Mouse (Mus musculus): ENCODE results near the gene Sim2. TPM values are rescaled to one million over a fixed set of nuclear protein-coding genes. Genes with fewer than 3 reads are reported as not detected.

Gene Sim2
- under 1 TPM; 0.30 to 0.47 TPM for total RNA-seq (2021)
- long read RNA-seq = 0 reads

DNA sequence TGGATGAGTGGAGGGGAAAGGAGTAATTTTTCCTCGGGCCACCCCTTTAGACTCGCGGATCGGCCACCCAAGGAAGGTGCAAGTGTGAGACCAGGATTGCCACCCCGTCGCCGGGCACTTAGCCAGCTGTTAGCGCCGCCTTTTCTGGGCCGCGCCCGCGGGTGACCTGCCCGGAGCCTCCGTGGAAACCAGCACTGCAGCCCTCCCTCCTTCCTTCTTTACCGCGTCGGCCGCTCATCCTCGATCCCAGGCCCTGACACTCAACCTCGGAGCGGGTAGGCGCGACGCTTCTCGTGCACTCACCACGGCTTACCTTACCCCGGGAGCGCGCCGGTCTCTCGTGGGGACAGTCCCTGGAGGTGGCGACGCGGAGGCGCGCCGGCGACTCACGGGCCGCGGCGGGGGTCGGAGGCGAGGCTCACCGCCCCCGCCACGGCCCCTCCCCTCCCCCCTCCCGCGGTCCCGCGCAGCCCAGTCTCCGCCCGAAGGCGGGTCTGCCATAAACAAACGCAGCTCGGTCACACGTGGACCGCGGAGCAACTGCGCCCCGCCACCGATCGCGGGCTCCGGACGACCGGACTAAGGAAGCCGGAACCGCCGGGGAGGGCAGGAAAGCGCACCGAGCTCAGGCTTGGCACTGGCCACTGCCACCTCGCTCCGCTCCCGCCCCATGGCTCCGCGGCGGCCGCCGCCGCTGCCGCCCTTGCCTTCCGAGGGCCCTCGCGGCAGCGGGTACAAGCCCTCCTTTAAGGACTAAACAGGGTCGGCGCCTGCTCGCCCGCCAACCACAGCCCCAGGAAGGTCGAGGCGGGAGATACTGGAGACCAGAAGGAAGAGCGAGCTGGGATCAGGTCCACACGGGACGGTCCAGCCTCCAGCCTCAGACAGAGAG is at the start of gene Sim2:
Sim2 (plus strand) TSS at position 221 of the 892 bp plus-strand sequence.
- no peak for DNase-seq (ENCODE audit: low spot score in 2 of 2)

GRCm38 (mm10) chr16:94037280-94037679 is 47.5 kb upstream of the Sim2 start:
- DNase-seq (ENCODE audit: low spot score in 2 of 2) = no peak

DNA sequence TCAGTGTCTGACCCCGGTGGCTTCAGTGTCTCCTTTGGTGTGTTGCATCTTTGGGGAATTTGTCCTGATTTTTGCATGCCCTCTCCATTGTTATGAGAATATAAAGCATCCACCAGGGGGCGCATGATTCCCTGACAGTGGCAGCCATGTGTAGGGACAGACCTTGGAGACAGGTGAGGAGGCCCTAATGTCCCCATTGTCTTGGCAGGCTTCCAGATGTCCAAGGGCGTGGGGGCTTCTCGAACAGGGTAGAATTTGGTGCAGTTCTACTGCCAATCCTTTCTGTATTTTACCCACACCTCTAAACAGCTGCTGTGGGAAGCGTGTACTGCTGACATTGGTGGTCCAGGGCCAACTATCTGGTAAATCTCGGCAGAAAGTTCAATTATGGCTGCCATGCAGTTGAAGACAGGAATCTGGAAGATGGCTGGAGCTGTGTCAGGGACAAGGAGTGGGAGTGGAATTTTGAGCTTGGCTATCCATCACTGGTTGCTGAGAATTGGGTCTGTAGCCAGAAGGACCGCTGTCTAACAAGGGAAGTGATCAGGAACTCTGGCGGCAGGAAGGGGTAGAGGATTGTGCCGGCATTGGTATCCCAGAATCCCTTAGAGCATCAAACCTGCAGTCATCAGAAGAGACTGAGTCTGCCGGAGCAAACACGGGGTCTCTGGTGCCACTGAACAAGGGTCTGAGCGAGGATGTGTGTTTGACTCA is 46.3 kb upstream of the Sim2 start:
- peak in 1 of 2 experiments; percentile 60 for DNase-seq (ENCODE audit: low spot score in 2 of 2)

GRCm38 (mm10) chr16:94038986-94039341 is 45.8 kb upstream of the Sim2 start:
- no peak for DNase-seq (ENCODE audit: low spot score in 2 of 2)

GRCm38 (mm10) chr16:94040485-94040884 is 44.2 kb upstream of the Sim2 start:
- no peak for DNase-seq (ENCODE audit: low spot score in 2 of 2)

GRCm38 (mm10) chr16:94041065-94041712 is 43.5 kb upstream of the Sim2 start:
- no peak for DNase-seq (ENCODE audit: low spot score in 2 of 2)

- DNase-seq (ENCODE audit: low spot score in 2 of 2) = no peak
Measured at GRCm38 (mm10) chr16:94043797-94044196, 40.9 kb upstream of the Sim2 start.

DNA sequence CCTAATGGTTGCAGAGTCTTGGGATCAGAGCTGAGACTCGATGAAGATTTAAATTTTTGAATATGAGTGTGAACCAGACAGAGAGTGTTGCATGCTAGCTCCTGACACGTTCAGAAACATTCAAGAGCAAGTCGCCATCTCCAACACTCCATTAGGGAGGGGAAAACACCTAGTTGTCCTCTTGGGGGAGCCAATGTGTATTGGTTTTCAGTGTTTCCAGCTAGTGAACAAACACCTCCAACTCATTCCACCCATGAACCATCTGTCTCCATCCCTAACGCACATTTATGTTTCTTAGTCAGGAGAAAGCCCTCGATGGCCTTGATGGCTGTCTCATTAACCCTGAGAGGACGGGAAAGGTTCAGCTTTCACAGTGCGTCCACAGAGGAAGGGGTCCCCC is 39.7 kb upstream of the Sim2 start:
- DNase-seq (ENCODE audit: low spot score in 2 of 2) = peak; percentile 25 to 67

DNA sequence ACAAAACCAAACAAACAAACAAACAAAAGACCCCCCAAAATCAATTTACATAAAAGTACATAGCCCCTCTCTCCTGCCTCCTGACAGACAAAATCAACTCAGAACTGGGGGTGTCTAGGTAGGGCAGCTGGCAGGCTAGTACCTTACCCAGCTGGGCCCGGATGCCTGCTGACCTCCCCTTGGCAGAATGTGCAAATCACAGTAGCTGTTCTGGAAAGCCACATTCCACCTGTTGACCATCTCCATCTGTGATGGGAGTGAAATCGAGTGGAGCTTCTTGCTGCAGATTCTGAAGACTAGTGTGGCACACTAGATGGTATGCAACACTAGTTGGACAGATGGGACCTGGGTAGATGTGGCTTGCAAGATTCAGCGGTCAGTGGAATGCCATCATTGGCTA is 34.4 kb upstream of the Sim2 start:
- no peak for DNase-seq (ENCODE audit: low spot score in 2 of 2)

DNA sequence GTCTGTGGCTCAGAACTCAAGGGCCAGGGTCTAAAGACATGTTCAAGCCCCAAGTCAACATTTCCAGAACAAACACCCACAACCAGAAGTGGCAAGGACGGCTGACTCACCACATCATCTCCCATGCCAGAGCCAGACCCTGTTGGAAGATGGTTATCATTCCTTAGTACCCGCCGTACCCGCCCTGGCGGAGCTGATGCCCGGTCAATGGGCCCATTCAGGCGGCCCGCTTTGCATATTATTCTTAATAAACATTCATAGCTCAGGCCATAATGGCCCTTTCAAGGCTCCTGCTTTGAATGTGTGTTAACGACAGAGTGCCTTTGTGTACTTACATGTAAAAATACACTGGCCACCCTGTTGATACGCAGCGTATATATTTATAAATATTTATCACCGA is 29.6 kb upstream of the Sim2 start:
- DNase-seq (ENCODE audit: low spot score in 2 of 2) = no peak

DNA sequence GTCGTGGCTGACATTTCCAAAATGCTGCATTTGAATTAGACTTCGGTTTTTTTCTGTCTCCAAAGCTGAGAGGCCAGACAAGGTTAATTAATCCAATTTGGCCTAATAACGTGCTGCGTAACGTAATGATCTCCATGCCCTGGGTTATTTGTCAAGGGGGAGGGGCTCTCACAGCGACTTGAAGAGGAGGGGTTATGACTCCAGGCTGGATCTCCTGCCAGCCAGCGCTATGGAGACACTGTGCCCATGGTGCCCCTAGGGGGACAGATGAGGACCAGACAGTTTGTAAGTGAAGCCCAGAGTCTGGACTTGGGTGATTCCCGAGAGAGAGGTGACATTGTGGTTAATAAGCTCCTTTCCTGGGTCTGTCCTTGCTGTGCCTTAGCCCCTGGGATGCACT is 29.2 kb upstream of the Sim2 start:
- no peak for DNase-seq (ENCODE audit: low spot score in 2 of 2)

- no peak for DNase-seq (ENCODE audit: low spot score in 2 of 2)
Measured at GRCm38 (mm10) chr16:94059820-94060219, 24.9 kb upstream of the Sim2 start.

DNA sequence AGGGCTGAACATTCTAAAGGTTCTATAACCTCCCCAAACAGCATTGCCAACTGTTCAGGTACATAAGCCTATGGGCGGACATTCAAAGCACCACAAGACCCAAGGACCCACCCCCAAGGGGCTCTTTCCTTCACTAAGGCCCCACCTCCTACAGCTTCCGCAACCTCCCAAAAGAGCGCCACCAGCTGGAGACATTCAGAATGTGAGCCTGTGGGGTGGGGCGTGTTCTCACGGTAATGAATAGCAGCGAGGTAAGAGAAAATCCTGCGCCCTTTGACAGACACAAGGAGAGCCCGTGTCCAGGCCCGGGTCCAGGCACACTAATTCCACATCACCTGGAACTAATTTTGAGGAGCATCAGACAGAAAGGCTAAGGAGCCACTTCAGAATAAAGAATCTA is 20.5 kb upstream of the Sim2 start:
- no peak for DNase-seq (ENCODE audit: low spot score in 2 of 2)

DNA sequence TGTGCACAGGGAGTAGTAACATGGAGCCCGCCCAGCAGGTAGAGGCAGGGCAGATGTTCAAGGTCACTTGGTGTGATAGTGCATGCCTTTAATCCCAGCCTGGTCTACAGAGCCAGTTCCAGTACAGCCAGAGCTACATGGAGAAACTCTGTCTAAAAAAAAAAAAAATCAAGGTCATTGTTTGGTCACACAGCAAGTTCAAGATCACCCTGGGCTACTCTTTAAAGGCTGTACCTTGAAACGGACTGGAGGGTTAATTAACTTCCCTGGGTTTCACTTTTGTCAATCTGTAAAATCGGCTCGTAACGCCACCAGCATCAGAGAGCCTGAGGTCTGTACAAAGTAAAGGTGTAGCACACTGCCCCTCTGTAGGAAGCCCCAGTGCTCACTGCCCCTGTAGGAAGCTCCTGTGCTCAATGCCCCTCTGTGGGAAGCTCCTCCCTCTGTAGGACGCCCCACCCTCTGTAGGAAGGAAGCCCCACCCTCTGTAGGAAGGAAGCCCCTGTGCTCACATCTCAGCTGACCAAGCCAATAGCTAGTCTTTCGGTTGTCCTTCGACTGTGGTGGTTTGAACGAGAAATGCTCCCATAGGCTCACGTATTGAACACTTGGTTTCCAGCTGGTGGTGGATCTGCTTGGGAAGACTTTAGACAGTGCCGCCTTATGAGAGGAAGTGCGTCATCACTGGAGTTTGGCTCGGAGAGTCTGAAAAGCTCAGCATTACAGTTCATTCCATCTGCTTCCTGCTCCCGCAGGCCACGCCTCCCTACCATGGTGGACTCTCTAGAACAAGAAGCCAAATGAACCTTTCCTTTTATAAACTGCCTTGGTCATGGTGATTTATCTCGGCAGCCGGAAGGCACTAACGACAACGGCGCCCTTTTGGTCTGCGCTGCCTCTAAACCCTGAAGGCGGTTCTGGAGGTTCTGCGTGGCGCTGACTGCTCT is 18.7 kb upstream of the Sim2 start:
- DNase-seq (ENCODE audit: low spot score in 2 of 2) = no peak

DNA sequence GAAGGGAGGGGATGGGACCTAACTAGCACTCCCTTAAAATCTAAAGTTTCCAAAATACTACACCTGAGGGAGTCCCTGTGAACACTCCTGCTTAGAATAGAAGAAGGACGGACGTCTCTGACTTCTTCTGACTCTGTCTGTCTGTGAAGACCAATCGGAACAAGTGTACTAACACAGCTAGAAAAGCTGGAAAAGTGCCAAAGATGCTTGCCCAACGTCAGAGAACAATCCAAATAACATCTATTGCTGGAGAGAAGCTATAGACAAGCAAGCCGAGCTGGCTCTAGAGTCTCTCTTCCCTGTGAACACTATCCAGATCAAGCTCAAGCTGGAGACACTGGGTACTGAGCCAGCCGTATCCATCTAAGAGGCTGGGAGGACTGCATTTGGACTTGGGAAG is 18.0 kb upstream of the Sim2 start:
- DNase-seq (ENCODE audit: low spot score in 2 of 2) = no peak

DNA sequence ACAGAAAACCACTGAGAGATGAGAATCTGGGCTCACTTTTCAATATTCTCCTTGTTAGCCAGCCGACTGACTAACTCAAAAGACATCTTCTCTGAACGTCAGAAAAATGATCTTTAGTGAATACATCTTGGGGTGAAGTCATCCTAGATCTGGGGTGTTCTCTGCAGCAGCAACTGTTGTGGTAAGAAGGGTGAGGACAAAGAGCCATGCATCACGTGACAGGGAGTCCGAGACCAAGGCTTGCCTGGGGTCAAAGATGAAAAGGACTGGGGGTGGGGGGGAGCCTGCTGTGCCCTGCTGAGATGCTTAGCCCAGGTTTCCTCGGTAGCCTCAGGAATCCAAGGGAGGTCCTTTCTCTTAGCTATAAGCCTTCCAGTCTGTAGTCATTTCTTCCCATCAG is 17.5 kb upstream of the Sim2 start:
- no peak for DNase-seq (ENCODE audit: low spot score in 2 of 2)

- no peak for DNase-seq (ENCODE audit: low spot score in 2 of 2)
Measured at GRCm38 (mm10) chr16:94069061-94069460, 15.7 kb upstream of the Sim2 start.

GRCm38 (mm10) chr16:94070920-94071319 is 13.8 kb upstream of the Sim2 start:
- DNase-seq (ENCODE audit: low spot score in 2 of 2) = no peak

- DNase-seq (ENCODE audit: low spot score in 2 of 2) = no peak
Measured at GRCm38 (mm10) chr16:94071468-94071867, 13.3 kb upstream of the Sim2 start.

DNA sequence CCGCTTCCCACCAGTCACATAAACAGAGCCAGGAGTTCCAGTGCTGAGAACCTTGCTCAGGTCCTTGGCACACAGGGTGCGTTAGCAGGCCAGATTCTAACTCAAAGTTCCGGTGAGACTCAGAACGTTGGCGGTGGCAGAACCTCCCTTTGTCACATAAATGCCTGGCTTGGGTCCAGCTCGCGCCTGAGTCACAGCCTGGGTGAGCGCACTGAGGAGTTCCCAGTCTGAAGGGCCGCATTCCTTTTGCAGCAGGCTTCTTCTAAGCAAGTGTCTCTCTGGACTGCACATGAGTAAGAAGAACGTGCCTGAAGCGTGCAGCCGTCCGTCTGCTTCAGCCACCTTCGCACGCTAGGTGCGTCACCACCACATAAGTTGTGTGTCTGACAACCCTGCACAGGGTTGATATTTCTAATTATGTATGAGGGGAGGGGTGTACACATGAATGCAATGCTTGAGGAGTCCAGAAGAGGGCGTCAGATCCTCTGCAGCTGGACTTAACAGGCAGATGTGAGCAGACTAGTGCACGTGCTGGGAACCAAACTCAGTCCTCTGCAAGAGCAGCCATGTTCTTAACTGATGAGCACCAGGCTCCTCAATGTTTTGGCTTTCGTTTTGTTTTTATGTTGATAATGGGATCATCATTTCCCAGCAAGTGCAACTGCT is 9.2 kb upstream of the Sim2 start:
- no peak for DNase-seq (ENCODE audit: low spot score in 2 of 2)
